Mouse (Mus musculus): Measurements from ENCODE around the gene Smyd4. TPM values are rescaled to one million over a fixed set of nuclear protein-coding genes. Genes with fewer than 3 reads are reported as not detected.
A peak's percentile ranks its signal among the peaks of the same experiment; 100 is the strongest.

The Smyd4 gene
- total and polyA plus RNA-seq, 2 experiments from 2014 or later, result 13.2 to 19.7 TPM

- H3K9ac ChIP-seq (replicated peaks; ENCODE audit: low read depth, low read length), result no peak overlapping the region
- 68% methylated on average over 13 of the region's 13 CpGs for WGBS
- no peaks in the 10 kb centered on the region for H3K27me3 ChIP-seq (ENCODE audit: control insufficient read depth, insufficient read depth, low read length)
- no peaks in the 10 kb centered on the region for H3K9me3 ChIP-seq (replicated peaks; ENCODE audit: control insufficient read depth, low read length)
- no peak for DNase-seq (ENCODE audit: low spot score)
- no peak overlapping the region for H3K4me2 ChIP-seq (ENCODE audit: low read depth, low read length)
- H3K27ac ChIP-seq (ENCODE audit: low read depth), result no peak overlapping the region
- H3K4me1 ChIP-seq (ENCODE audit: control insufficient read depth, insufficient read depth), result no peaks in the 10 kb centered on the region
- no peak overlapping the region for H3K4me3 ChIP-seq (ENCODE audit: low read depth, low read length)
- TF ChIP-seq EP300 (IDR thresholded peaks at IDR 0.05; ENCODE audit: low read depth), result no peak
- ATAC-seq (ENCODE audit: insufficient read depth, low read depth), result no peak
- H3K36me3 ChIP-seq (replicated peaks; ENCODE audit: control insufficient read depth, insufficient read depth, low read length), result no peaks in the 10 kb centered on the region
These were observed 67.8 kb downstream of the Smyd4 start for GRCm38 (mm10) chr11:75415994-75416393.

GRCm38 (mm10) chr11:75420037-75420436 lies 71.8 kb downstream of the Smyd4 start:
- TF ChIP-seq CTCF (IDR thresholded peaks at IDR 0.05; ENCODE audit: low read depth) (no peak), EP300 (IDR thresholded peaks at IDR 0.05; ENCODE audit: low read depth) (no peak)
- no peaks in the 10 kb centered on the region for H3K4me1 ChIP-seq (ENCODE audit: control insufficient read depth, insufficient read depth)
- H3K36me3 ChIP-seq (replicated peaks; ENCODE audit: control insufficient read depth, insufficient read depth, low read length), result no peaks in the 10 kb centered on the region
- H3K9me3 ChIP-seq (replicated peaks; ENCODE audit: control insufficient read depth, low read length), result no peaks in the 10 kb centered on the region
- H3K27me3 ChIP-seq (ENCODE audit: control insufficient read depth, insufficient read depth, low read length), result no peaks in the 10 kb centered on the region
- DNase-seq (ENCODE audit: low spot score) (no peak), ATAC-seq (ENCODE audit: insufficient read depth, low read depth) (no peak)
- 79% methylated on average over 7 of the region's 7 CpGs for WGBS
- no peak overlapping the region for H3K4me3 ChIP-seq (ENCODE audit: low read depth, low read length)
- H3K27ac ChIP-seq (ENCODE audit: low read depth), result no peak overlapping the region
- H3K4me2 ChIP-seq (ENCODE audit: low read depth, low read length), result no peak overlapping the region
- H3K9ac ChIP-seq (replicated peaks; ENCODE audit: low read depth, low read length), result no peak overlapping the region

DNA sequence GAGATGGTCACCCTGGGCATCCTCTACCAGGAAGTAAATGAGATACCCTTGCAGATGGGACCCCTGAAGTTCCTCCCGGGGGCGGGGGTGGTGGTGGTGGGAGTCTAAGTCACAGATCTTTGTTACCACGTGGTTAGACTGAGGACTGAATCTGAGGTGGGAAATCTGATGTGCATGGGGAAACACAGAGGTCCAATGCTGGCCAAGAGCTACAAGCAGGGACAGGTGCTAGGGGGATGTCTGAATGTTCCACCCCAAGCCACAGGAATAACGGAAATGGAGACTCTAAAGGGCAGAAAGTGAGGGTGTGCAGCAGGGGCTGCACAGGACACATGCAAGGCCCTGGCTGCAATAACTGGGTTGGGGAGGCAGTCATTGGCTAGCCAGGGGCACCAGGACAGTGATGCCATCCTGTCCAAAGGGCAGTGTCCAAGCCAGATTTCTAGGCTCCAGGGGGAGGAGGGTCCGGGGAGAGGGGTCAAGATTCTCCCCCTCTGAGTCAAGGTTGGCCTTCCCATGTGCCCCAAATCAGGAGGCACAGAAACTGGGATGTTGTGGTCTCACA lies 72.7 kb downstream of the Smyd4 start:
- Histone ChIP-seq H3K27ac (ENCODE audit: low read depth) (no peak overlapping the region), H3K36me3 (replicated peaks; ENCODE audit: control insufficient read depth, insufficient read depth, low read length) (no peaks in the 10 kb centered on the region), H3K9ac (replicated peaks; ENCODE audit: low read depth, low read length) (no peak overlapping the region), H3K4me2 (ENCODE audit: low read depth, low read length) (0 out of 2 replicates have a peak overlapping the region, but pooled peaks have one; percentile 24), H3K4me3 (ENCODE audit: low read depth, low read length) (no peak overlapping the region), H3K4me1 (ENCODE audit: control insufficient read depth, insufficient read depth) (no peaks in the 10 kb centered on the region), H3K9me3 (replicated peaks; ENCODE audit: control insufficient read depth, low read length) (no peaks in the 10 kb centered on the region), H3K27me3 (ENCODE audit: control insufficient read depth, insufficient read depth, low read length) (no peaks in the 10 kb centered on the region)
- DNase-seq (ENCODE audit: low spot score) (no peak), ATAC-seq (ENCODE audit: insufficient read depth, low read depth) (no peak)
- 58% methylated on average over 5 of the region's 5 CpGs for WGBS
- no peak for TF ChIP-seq CTCF (IDR thresholded peaks at IDR 0.05; ENCODE audit: low read depth)
- TF ChIP-seq EP300 (IDR thresholded peaks at IDR 0.05; ENCODE audit: low read depth), result no peak

- no peaks in the 10 kb centered on the region for H3K27me3 ChIP-seq (ENCODE audit: control insufficient read depth, insufficient read depth, low read length)
- peak overlapping the region; percentile 31 for H3K4me2 ChIP-seq (ENCODE audit: low read depth, low read length)
- no peak for ATAC-seq (ENCODE audit: insufficient read depth, low read depth)
- no peak overlapping the region for H3K9ac ChIP-seq (replicated peaks; ENCODE audit: low read depth, low read length)
- TF ChIP-seq EP300 (IDR thresholded peaks at IDR 0.05; ENCODE audit: low read depth) (no peak), CTCF (IDR thresholded peaks at IDR 0.05; ENCODE audit: low read depth) (no peak)
- no peak for DNase-seq (ENCODE audit: low spot score)
- H3K27ac ChIP-seq (ENCODE audit: low read depth), result no peak overlapping the region
- peak overlapping the region; percentile 18; the same call in 1 of the 2 replicates for H3K4me3 ChIP-seq (ENCODE audit: low read depth, low read length)
- 55% methylated on average over 6 of the region's 6 CpGs for WGBS
- no peaks in the 10 kb centered on the region for H3K4me1 ChIP-seq (ENCODE audit: control insufficient read depth, insufficient read depth)
- H3K36me3 ChIP-seq (replicated peaks; ENCODE audit: control insufficient read depth, insufficient read depth, low read length), result no peaks in the 10 kb centered on the region
- no peaks in the 10 kb centered on the region for H3K9me3 ChIP-seq (replicated peaks; ENCODE audit: control insufficient read depth, low read length)
These were observed 73.3 kb downstream of the Smyd4 start for GRCm38 (mm10) chr11:75421375-75422012.

GRCm38 (mm10) chr11:75422013-75422792 lies 74.0 kb downstream of the Smyd4 start, which contains the start of gene Serpinf1:
Serpinf1 (minus strand) TSS chr11:75422701.
- ATAC-seq (ENCODE audit: insufficient read depth, low read depth), result no peak
- Histone ChIP-seq H3K4me3 (ENCODE audit: low read depth, low read length) (peak within 1 kb of the TSS; percentile 18; the same call in 1 of the 2 replicates), H3K9me3 (replicated peaks; ENCODE audit: control insufficient read depth, low read length) (no peaks in the 10 kb centered on the region), H3K27me3 (ENCODE audit: control insufficient read depth, insufficient read depth, low read length) (no peaks in the 10 kb centered on the region), H3K9ac (replicated peaks; ENCODE audit: low read depth, low read length) (no peak within 1 kb of the TSS), H3K36me3 (replicated peaks; ENCODE audit: control insufficient read depth, insufficient read depth, low read length) (no peaks in the 10 kb centered on the region), H3K4me1 (ENCODE audit: control insufficient read depth, insufficient read depth) (no peaks in the 10 kb centered on the region), H3K27ac (ENCODE audit: low read depth) (no peak within 1 kb of the TSS), H3K4me2 (ENCODE audit: low read depth, low read length) (peak within 1 kb of the TSS; percentile 31)
- WGBS, result 43% methylated on average over 10 of the region's 10 CpGs
- no peak for DNase-seq (ENCODE audit: low spot score)
- TF ChIP-seq EP300 (IDR thresholded peaks at IDR 0.05; ENCODE audit: low read depth) (no peak), CTCF (IDR thresholded peaks at IDR 0.05; ENCODE audit: low read depth) (no peak)

All from heart, postnatal 0 days (tissue).